9 mouse cellular contexts compared by ENCODE assay signal in genomic region chr7:124917606-124918120, GRCm38 (mm10).
DNase-seq lines count a peak whose midpoint lies in the region; ATAC-seq and TF ChIP-seq lines count a peak whose summit lies in the region.
"Had no signal": no experiment of that assay in that cellular context is flagged by ENCODE, and none has a peak within 500 bp of the region (broad histone marks: within the 10 kb centered on the region; RNA-seq: fewer than 3 reads in every experiment).

No protein-coding gene starts in this region.

- no peak for TF ChIP-seq POLR2A in lung, adult 2 months (IDR thresholded peaks at IDR 0.05; ENCODE audit: borderline replicate concordance, extremely low read depth, low read depth, low read length)

- H3K4me1 ChIP-seq in heart, embryonic 11.5 days (ENCODE audit: control insufficient read depth, insufficient read depth, low read length) = no peaks in the 10 kb centered on the region
- no peaks in the 10 kb centered on the region for H3K4me1 ChIP-seq in lung, adult 2 months (ENCODE audit: control insufficient read depth, insufficient read depth, low read length)
- H3K4me1 ChIP-seq: limb, embryonic 12.5 days had no signal

- H3K27me3 ChIP-seq in heart, embryonic 11.5 days (ENCODE audit: control insufficient read depth, insufficient read depth, low read length) = no peaks in the 10 kb centered on the region
- H3K27me3 ChIP-seq: limb, embryonic 12.5 days had no signal

- no peak overlapping the region for H3K4me3 ChIP-seq in heart, embryonic 11.5 days (ENCODE audit: low read depth, low read length)
- no peak overlapping the region for H3K4me3 ChIP-seq in lung, adult 2 months (replicated peaks; ENCODE audit: extremely low read depth, low read depth, low read length)
- H3K4me3 ChIP-seq: forebrain, embryonic 10.5 days; limb, embryonic 12.5 days had no signal

- no peak overlapping the region for H3K27ac ChIP-seq in heart, embryonic 11.5 days (ENCODE audit: low read depth, low read length)
- H3K27ac ChIP-seq: forebrain, embryonic 10.5 days; limb, embryonic 12.5 days had no signal

- intact Hi-C loops in heart, postnatal 10 days (cut with DNase I) = no loop called here

- H3K9me3 ChIP-seq in heart, embryonic 11.5 days (replicated peaks; ENCODE audit: control insufficient read depth, low read length) = no peaks in the 10 kb centered on the region
- H3K9me3 ChIP-seq: forebrain, embryonic 10.5 days; limb, embryonic 12.5 days had no signal

- ATAC-seq in heart, embryonic 11.5 days (replicated peaks; ENCODE audit: insufficient number of reproducible peaks, low FRiP score, low TSS enrichment) = no peak

- TF ChIP-seq CTCF in lung, adult 2 months (IDR thresholded peaks at IDR 0.05; ENCODE audit: insufficient read depth, low read length) = no peak

- H3K36me3 ChIP-seq in heart, embryonic 11.5 days (ENCODE audit: control insufficient read depth, insufficient read depth, low read length) = no peaks in the 10 kb centered on the region
- H3K36me3 ChIP-seq: forebrain, embryonic 10.5 days; limb, embryonic 12.5 days had no signal

- WGBS in heart, embryonic 11.5 days (ENCODE audit: insufficient replicate concordance) = 45% methylated on average over 5 of the region's 5 CpGs
- WGBS in lung, adult 2 months = 38% methylated on average over 5 of the region's 5 CpGs

- no peak overlapping the region for H3K4me2 ChIP-seq in heart, embryonic 11.5 days
- H3K4me2 ChIP-seq: limb, embryonic 12.5 days had no signal

- peak; percentile 10 to 31 for DNase-seq in heart, postnatal 10 days
- peak; percentile 24 for DNase-seq in lung, postnatal 14 days
- DNase-seq in lung, adult 2 months = no peak
- peak; percentile 30 to 42 for DNase-seq in kidney, adult 8-10 months
- DNase-seq in kidney, postnatal 25 days = peak; percentile 60 to 68
- DNase-seq in cerebellum, postnatal 4 days (ENCODE audit: low spot score in 2 of 2) = no peak

- no peak overlapping the region for H3K9ac ChIP-seq in heart, embryonic 11.5 days (ENCODE audit: low read depth, low read length)
- H3K9ac ChIP-seq: limb, embryonic 12.5 days had no signal

Comparison
In these comparisons a context has a peak if more than half of its experiments do, and no peak if none do; other contexts are left out.
1. DNase-seq: peak in heart, postnatal 10 days (2 of 2), lung, postnatal 14 days (single experiment), kidney, adult 8-10 months (2 of 2) and kidney, postnatal 25 days (2 of 2); none in lung, adult 2 months (single experiment) and cerebellum, postnatal 4 days (0 of 2).